Mouse (Mus musculus) lung, postnatal 0 days (tissue): ENCODE measurements around the gene Armc6.

ENCODE experiments used
- CTCF ChIP-seq: IDR thresholded peaks from 2 replicates; pipeline ENCODE4 v1.5.1; 2016; ENCODE audit warnings: antibody characterized with exemption, mild to moderate bottlenecking
- EP300 ChIP-seq: IDR thresholded peaks from 2 replicates; pipeline ENCODE4 v1.6.1; 2016; ENCODE audit warnings: antibody characterized with exemption, mild to moderate bottlenecking, control low read depth

GRCm38 (mm10) chr8:70254628-70255027, 20.4 kb upstream of the Armc6 start:
- no peak for TF ChIP-seq EP300
- TF ChIP-seq CTCF: peak; percentile 50
